Mouse (Mus musculus): ENCODE measurements around the gene Mob1b. TPM values are rescaled to one million over a fixed set of nuclear protein-coding genes. Genes with fewer than 3 reads are reported as not detected.
A peak's percentile ranks its signal among the peaks of the same experiment; 100 is the strongest.
"Not testable (repeated sequence)": the region's sequence is repeated elsewhere in the genome, so short reads cannot be mapped to it uniquely, and the experiment has no call there.

Gene Mob1b
- polyA plus RNA-seq, 1 experiment from 2014 or later: 7.5 TPM

GRCm38 (mm10) chr5:88721003-88721475, 384 bp downstream of the Mob1b start:
- Histone ChIP-seq H3K9ac (ENCODE audit: low read depth, low read length) (peak overlapping the region; percentile 99), H3K27me3 (replicated peaks; ENCODE audit: control insufficient read depth, insufficient read depth, low read length) (no peaks in the 10 kb centered on the region), H3K4me1 (ENCODE audit: control insufficient read depth, insufficient read depth, low read depth, low read length) (peaks cover 13% of the 10 kb centered on the region), H3K27ac (ENCODE audit: low read depth, low read length) (peak overlapping the region; percentile 94), H3K4me3 (ENCODE audit: low read length) (peak overlapping the region; percentile 97), H3K9me3 (ENCODE audit: control insufficient read depth, low read length) (no peaks in the 10 kb centered on the region), H3K4me2 (ENCODE audit: low read length) (peak overlapping the region; percentile 86), H3K36me3 (ENCODE audit: control insufficient read depth, insufficient read depth, low read length) (no peaks in the 10 kb centered on the region)
- WGBS: 0% methylated on average over 36 of the region's 38 CpGs
- ATAC-seq: peak; percentile 80

GRCm38 (mm10) chr5:88721565-88722212, 1.0 kb downstream of the Mob1b start:
- peak overlapping the region; percentile 99 for H3K9ac ChIP-seq (ENCODE audit: low read depth, low read length)
- H3K36me3 ChIP-seq (ENCODE audit: control insufficient read depth, insufficient read depth, low read length): no peaks in the 10 kb centered on the region
- H3K4me2 ChIP-seq (ENCODE audit: low read length): peak overlapping the region; percentile 86
- H3K27me3 ChIP-seq (replicated peaks; ENCODE audit: control insufficient read depth, insufficient read depth, low read length): no peaks in the 10 kb centered on the region
- peak overlapping the region; percentile 94 for H3K27ac ChIP-seq (ENCODE audit: low read depth, low read length)
- peak overlapping the region; percentile 97 for H3K4me3 ChIP-seq (ENCODE audit: low read length)
- peaks cover 13% of the 10 kb centered on the region for H3K4me1 ChIP-seq (ENCODE audit: control insufficient read depth, insufficient read depth, low read depth, low read length)
- peak; percentile 43 for ATAC-seq
- no peaks in the 10 kb centered on the region for H3K9me3 ChIP-seq (ENCODE audit: control insufficient read depth, low read length)
- WGBS: 2% methylated on average over 31 of the region's 31 CpGs

GRCm38 (mm10) chr5:88722213-88722600, 1.6 kb downstream of the Mob1b start:
- Histone ChIP-seq H3K4me3 (ENCODE audit: low read length) (peak overlapping the region; percentile 97), H3K9ac (ENCODE audit: low read depth, low read length) (peak overlapping the region; percentile 99), H3K4me2 (ENCODE audit: low read length) (peak overlapping the region; percentile 86), H3K36me3 (ENCODE audit: control insufficient read depth, insufficient read depth, low read length) (no peaks in the 10 kb centered on the region), H3K27me3 (replicated peaks; ENCODE audit: control insufficient read depth, insufficient read depth, low read length) (no peaks in the 10 kb centered on the region), H3K27ac (ENCODE audit: low read depth, low read length) (peak overlapping the region; percentile 94), H3K4me1 (ENCODE audit: control insufficient read depth, insufficient read depth, low read depth, low read length) (peaks cover 13% of the 10 kb centered on the region), H3K9me3 (ENCODE audit: control insufficient read depth, low read length) (no peaks in the 10 kb centered on the region)
- WGBS: 14% methylated on average over 4 of the region's 4 CpGs
- no peak for ATAC-seq

GRCm38 (mm10) chr5:88724030-88724429, 3.4 kb downstream of the Mob1b start:
- 80% methylated on average over 3 of the region's 3 CpGs for WGBS
- Histone ChIP-seq H3K9me3 (ENCODE audit: control insufficient read depth, low read length) (no peaks in the 10 kb centered on the region), H3K27ac (ENCODE audit: low read depth, low read length) (no peak overlapping the region), H3K4me3 (ENCODE audit: low read length) (no peak overlapping the region), H3K9ac (ENCODE audit: low read depth, low read length) (no peak overlapping the region), H3K27me3 (replicated peaks; ENCODE audit: control insufficient read depth, insufficient read depth, low read length) (no peaks in the 10 kb centered on the region), H3K4me2 (ENCODE audit: low read length) (no peak overlapping the region), H3K4me1 (ENCODE audit: control insufficient read depth, insufficient read depth, low read depth, low read length) (peaks cover 13% of the 10 kb centered on the region), H3K36me3 (ENCODE audit: control insufficient read depth, insufficient read depth, low read length) (no peaks in the 10 kb centered on the region)
- ATAC-seq: no peak

GRCm38 (mm10) chr5:88727593-88728144, 7.0 kb downstream of the Mob1b start:
- 85% methylated on average over 3 of the region's 3 CpGs for WGBS
- ATAC-seq: no peak
- no peak overlapping the region for H3K4me3 ChIP-seq (ENCODE audit: low read length)

GRCm38 (mm10) chr5:88734786-88735185, 14.1 kb downstream of the Mob1b start:
- H3K4me2 ChIP-seq (ENCODE audit: low read length): no peak overlapping the region
- H3K36me3 ChIP-seq (ENCODE audit: control insufficient read depth, insufficient read depth, low read length): no peaks in the 10 kb centered on the region
- H3K9ac ChIP-seq (ENCODE audit: low read depth, low read length): no peak overlapping the region
- ATAC-seq: no peak
- H3K27me3 ChIP-seq (replicated peaks; ENCODE audit: control insufficient read depth, insufficient read depth, low read length): no peaks in the 10 kb centered on the region
- H3K4me3 ChIP-seq (ENCODE audit: low read length): no peak overlapping the region
- H3K9me3 ChIP-seq (ENCODE audit: control insufficient read depth, low read length): no peaks in the 10 kb centered on the region
- H3K27ac ChIP-seq (ENCODE audit: low read depth, low read length): no peak overlapping the region
- WGBS: 99% methylated on average over 2 of the region's 2 CpGs
- no peaks in the 10 kb centered on the region for H3K4me1 ChIP-seq (ENCODE audit: control insufficient read depth, insufficient read depth, low read depth, low read length)

More at GRCm38 (mm10) chr5:88727593-88728144, 7.0 kb downstream of the Mob1b start:
- H3K36me3 ChIP-seq (ENCODE audit: control insufficient read depth, insufficient read depth, low read length): no peaks in the 10 kb centered on the region
- H3K9me3 ChIP-seq (ENCODE audit: control insufficient read depth, low read length): no peaks in the 10 kb centered on the region
- H3K4me2 ChIP-seq (ENCODE audit: low read length): no peak overlapping the region
- peaks cover 4% of the 10 kb centered on the region for H3K4me1 ChIP-seq (ENCODE audit: control insufficient read depth, insufficient read depth, low read depth, low read length)
- H3K9ac ChIP-seq (ENCODE audit: low read depth, low read length): no peak overlapping the region
- no peaks in the 10 kb centered on the region for H3K27me3 ChIP-seq (replicated peaks; ENCODE audit: control insufficient read depth, insufficient read depth, low read length)
- no peak overlapping the region for H3K27ac ChIP-seq (ENCODE audit: low read depth, low read length)

GRCm38 (mm10) chr5:88741065-88741464, 20.4 kb downstream of the Mob1b start:
- not testable (repeated sequence) for H3K4me3 ChIP-seq (ENCODE audit: low read length); H3K9me3 ChIP-seq (ENCODE audit: control insufficient read depth, low read length); ATAC-seq; H3K36me3 ChIP-seq (ENCODE audit: control insufficient read depth, insufficient read depth, low read length); H3K9ac ChIP-seq (ENCODE audit: low read depth, low read length); H3K4me2 ChIP-seq (ENCODE audit: low read length); H3K27me3 ChIP-seq (replicated peaks; ENCODE audit: control insufficient read depth, insufficient read depth, low read length); H3K27ac ChIP-seq (ENCODE audit: low read depth, low read length); H3K4me1 ChIP-seq (ENCODE audit: control insufficient read depth, insufficient read depth, low read depth, low read length)
- WGBS: 100% methylated on average over 1 of the region's 1 CpGs

- Histone ChIP-seq H3K36me3 (ENCODE audit: control insufficient read depth, insufficient read depth, low read length) (peaks cover 4% of the 10 kb centered on the region; the same call in 1 of the 2 replicates), H3K9ac (ENCODE audit: low read depth, low read length) (no peak overlapping the region), H3K27me3 (replicated peaks; ENCODE audit: control insufficient read depth, insufficient read depth, low read length) (no peaks in the 10 kb centered on the region), H3K4me1 (ENCODE audit: control insufficient read depth, insufficient read depth, low read depth, low read length) (no peaks in the 10 kb centered on the region), H3K4me3 (ENCODE audit: low read length) (no peak overlapping the region), H3K27ac (ENCODE audit: low read depth, low read length) (no peak overlapping the region), H3K4me2 (ENCODE audit: low read length) (no peak overlapping the region), H3K9me3 (ENCODE audit: control insufficient read depth, low read length) (no peaks in the 10 kb centered on the region)
- ATAC-seq: no peak
- WGBS: 94% methylated on average over 1 of the region's 1 CpGs
These were observed 27.1 kb downstream of the Mob1b start for GRCm38 (mm10) chr5:88747774-88748173.

- WGBS: 92% methylated on average over 4 of the region's 4 CpGs
- H3K36me3 ChIP-seq (ENCODE audit: control insufficient read depth, insufficient read depth, low read length): peaks cover 6% of the 10 kb centered on the region; the same call in 1 of the 2 replicates
- H3K9me3 ChIP-seq (ENCODE audit: control insufficient read depth, low read length): no peaks in the 10 kb centered on the region
- no peaks in the 10 kb centered on the region for H3K27me3 ChIP-seq (replicated peaks; ENCODE audit: control insufficient read depth, insufficient read depth, low read length)
- H3K4me3 ChIP-seq (ENCODE audit: low read length): no peak overlapping the region
- no peak for ATAC-seq
- no peak overlapping the region for H3K4me2 ChIP-seq (ENCODE audit: low read length)
- no peak overlapping the region for H3K27ac ChIP-seq (ENCODE audit: low read depth, low read length)
- H3K9ac ChIP-seq (ENCODE audit: low read depth, low read length): no peak overlapping the region
- H3K4me1 ChIP-seq (ENCODE audit: control insufficient read depth, insufficient read depth, low read depth, low read length): no peaks in the 10 kb centered on the region
These were observed 32.5 kb downstream of the Mob1b start for GRCm38 (mm10) chr5:88753199-88753598.

All from hindbrain, embryonic 16.5 days (tissue).